Mouse (Mus musculus) limb, embryonic 15.5 days (tissue): ENCODE data around the gene Wdr19. TPM values are rescaled to one million over a fixed set of nuclear protein-coding genes. Genes with fewer than 3 reads are reported as not detected.

Experiments used
- ATAC-seq: fragments of 200-750 bp; cut with Nextera tagmentation; 2 replicates; pipeline ENCODE4 v1.8.0; 2017; ENCODE audit warnings: low read depth, moderate TSS enrichment; ENCODE audit not compliant: insufficient number of reproducible peaks, low FRiP score, low TSS enrichment
- H3K27ac ChIP-seq: fragments of 300-500 bp; sonication (generic); 2 replicates; pipeline ENCODE4 v1.5.1; 2015; ENCODE audit warnings: moderate library complexity, mild to moderate bottlenecking, inconsistent platforms
- H3K27me3 ChIP-seq: fragments of 300-500 bp; sonication (generic); 2 replicates; pipeline ENCODE4 v1.6.1; 2015; ENCODE audit warnings: inconsistent platforms
- H3K36me3 ChIP-seq: fragments of 300-500 bp; sonication (generic); 2 replicates; pipeline ENCODE4 v1.6.1; 2015; ENCODE audit warnings: inconsistent platforms
- H3K4me1 ChIP-seq: fragments of 300-500 bp; sonication (generic); 2 replicates; pipeline ENCODE4 v1.6.1; 2015; ENCODE audit warnings: inconsistent platforms
- H3K4me2 ChIP-seq: fragments of 300-500 bp; sonication (generic); 2 replicates; pipeline ENCODE4 v1.6.1; 2015; ENCODE audit warnings: mild to moderate bottlenecking, inconsistent platforms
- H3K4me3 ChIP-seq: fragments of 300-500 bp; sonication (generic); 2 replicates; pipeline ENCODE4 v1.5.1; 2015; ENCODE audit warnings: mild to moderate bottlenecking, inconsistent platforms
- H3K9ac ChIP-seq: fragments of 300-500 bp; sonication (generic); 2 replicates; pipeline ENCODE4 v1.6.1; 2015; ENCODE audit warnings: inconsistent platforms
- H3K9me3 ChIP-seq: fragments of 300-500 bp; sonication (generic); 2 replicates; pipeline ENCODE4 v1.6.1; 2016; ENCODE audit warnings: inconsistent platforms
- WGBS: fragments of 180-500 bp; shearing (Covaris S2); methylation state at CpG from one replicate; pipeline ENCODE4 v1.1.7; 2015; 5-methylcytosine and 5-hydroxymethylcytosine counted together
- polyA plus RNA-seq: library from polyadenylated mRNA; unstranded; fragments of >200 nt; fragmentation: Nextera tagmentation; extraction: Ambion mirVana; gene quantifications from 2 replicates; pipeline ENCODE4 v1.2.1, GENCODE M21; 2015

The Wdr19 gene
- polyA plus RNA-seq, 1 experiment from 2014 or later: 8.0 TPM

GRCm38 (mm10) chr5:65204726-65205125, 5.2 kb downstream of the Wdr19 start:
- H3K4me2 ChIP-seq: no peak overlapping the region
- H3K9ac ChIP-seq: no peak overlapping the region
- no peak overlapping the region for H3K27ac ChIP-seq
- H3K4me1 ChIP-seq: peaks cover 8% of the 10 kb centered on the region
- no peaks in the 10 kb centered on the region for H3K27me3 ChIP-seq
- WGBS: 85% methylated on average over 2 of the region's 2 CpGs
- 0 out of 2 replicates have a peak, but pooled peaks cover 3% of the 10 kb centered on the region for H3K36me3 ChIP-seq
- no peak overlapping the region for H3K4me3 ChIP-seq
- no peak for ATAC-seq
- no peaks in the 10 kb centered on the region for H3K9me3 ChIP-seq

- no peaks in the 10 kb centered on the region for H3K9me3 ChIP-seq
- H3K27ac ChIP-seq: no peak overlapping the region
- ATAC-seq: no peak
- H3K4me1 ChIP-seq: no peaks in the 10 kb centered on the region
- WGBS: 21% methylated on average over 7 of the region's 7 CpGs
- no peak overlapping the region for H3K9ac ChIP-seq
- no peak overlapping the region for H3K4me3 ChIP-seq
- H3K4me2 ChIP-seq: no peak overlapping the region
- no peaks in the 10 kb centered on the region for H3K27me3 ChIP-seq
- H3K36me3 ChIP-seq: no peaks in the 10 kb centered on the region
These were observed 13.8 kb downstream of the Wdr19 start for GRCm38 (mm10) chr5:65213321-65213720.

GRCm38 (mm10) chr5:65217305-65218269, 18.1 kb downstream of the Wdr19 start:
- no peak for ATAC-seq
- no peak overlapping the region for H3K4me3 ChIP-seq
- no peak overlapping the region for H3K27ac ChIP-seq
- WGBS: 85% methylated on average over 11 of the region's 11 CpGs
- no peak overlapping the region for H3K4me2 ChIP-seq
- no peaks in the 10 kb centered on the region for H3K36me3 ChIP-seq
- no peaks in the 10 kb centered on the region for H3K27me3 ChIP-seq
- no peak overlapping the region for H3K9ac ChIP-seq
- no peaks in the 10 kb centered on the region for H3K4me1 ChIP-seq
- H3K9me3 ChIP-seq: no peaks in the 10 kb centered on the region

GRCm38 (mm10) chr5:65221037-65221436, 21.5 kb downstream of the Wdr19 start:
- H3K27ac ChIP-seq: no peak overlapping the region
- ATAC-seq: no peak

GRCm38 (mm10) chr5:65224056-65224455, 24.6 kb downstream of the Wdr19 start:
- 92% methylated on average over 5 of the region's 5 CpGs for WGBS
- peaks cover 26% of the 10 kb centered on the region for H3K36me3 ChIP-seq
- H3K9me3 ChIP-seq: no peaks in the 10 kb centered on the region

More at GRCm38 (mm10) chr5:65221037-65221436, 21.5 kb downstream of the Wdr19 start:
- Histone ChIP-seq H3K9me3 (no peaks in the 10 kb centered on the region), H3K4me1 (no peaks in the 10 kb centered on the region), H3K9ac (no peak overlapping the region), H3K27me3 (no peaks in the 10 kb centered on the region), H3K36me3 (peaks cover 11% of the 10 kb centered on the region; the same call in 1 of the 2 replicates), H3K4me3 (no peak overlapping the region), H3K4me2 (no peak overlapping the region)
- 62% methylated on average over 7 of the region's 7 CpGs for WGBS

GRCm38 (mm10) chr5:65231289-65232003, 31.9 kb downstream of the Wdr19 start:
- no peak for ATAC-seq

More at GRCm38 (mm10) chr5:65224056-65224455, 24.6 kb downstream of the Wdr19 start:
- no peak overlapping the region for H3K27ac ChIP-seq
- no peaks in the 10 kb centered on the region for H3K4me1 ChIP-seq
- no peaks in the 10 kb centered on the region for H3K27me3 ChIP-seq
- H3K4me3 ChIP-seq: no peak overlapping the region
- H3K4me2 ChIP-seq: no peak overlapping the region
- no peak overlapping the region for H3K9ac ChIP-seq
- no peak for ATAC-seq

GRCm38 (mm10) chr5:65242740-65243139, 43.2 kb downstream of the Wdr19 start:
- ATAC-seq: no peak

More at GRCm38 (mm10) chr5:65231289-65232003, 31.9 kb downstream of the Wdr19 start:
- H3K4me2 ChIP-seq: no peak overlapping the region
- no peak overlapping the region for H3K9ac ChIP-seq
- H3K4me3 ChIP-seq: no peak overlapping the region
- WGBS: 54% methylated on average over 12 of the region's 12 CpGs
- no peak overlapping the region for H3K27ac ChIP-seq
- H3K27me3 ChIP-seq: no peaks in the 10 kb centered on the region
- H3K4me1 ChIP-seq: no peaks in the 10 kb centered on the region
- H3K36me3 ChIP-seq: peaks cover 29% of the 10 kb centered on the region
- H3K9me3 ChIP-seq: no peaks in the 10 kb centered on the region

DNA sequence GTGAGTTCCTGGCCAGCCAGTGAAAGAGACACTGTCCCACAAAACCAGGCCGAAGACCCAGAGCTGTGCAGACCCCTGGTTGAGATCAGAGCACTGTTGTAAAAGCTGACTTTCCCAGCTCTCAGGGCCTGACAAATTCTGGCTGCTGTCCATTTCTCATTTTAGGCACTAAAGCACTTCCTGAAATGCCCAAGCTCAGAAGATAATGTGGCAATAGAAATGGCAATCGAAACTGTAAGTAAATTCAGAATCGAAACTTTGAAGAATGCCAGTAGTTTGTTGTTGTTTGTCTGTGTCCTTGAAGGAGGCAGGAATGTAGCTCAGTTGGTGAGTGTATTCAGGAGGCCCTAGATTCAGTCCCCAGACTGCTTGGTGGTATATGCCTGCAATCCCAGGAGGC, 47.8 kb downstream of the Wdr19 start:
- peaks cover 31% of the 10 kb centered on the region; the same call in 1 of the 2 replicates for H3K36me3 ChIP-seq
- WGBS: 72% methylated on average over 3 of the region's 3 CpGs
- H3K9ac ChIP-seq: no peak overlapping the region
- no peaks in the 10 kb centered on the region for H3K27me3 ChIP-seq
- no peak for ATAC-seq
- no peak overlapping the region for H3K4me3 ChIP-seq
- H3K27ac ChIP-seq: no peak overlapping the region
- no peaks in the 10 kb centered on the region for H3K9me3 ChIP-seq
- H3K4me1 ChIP-seq: no peaks in the 10 kb centered on the region
- H3K4me2 ChIP-seq: no peak overlapping the region

More at GRCm38 (mm10) chr5:65242740-65243139, 43.2 kb downstream of the Wdr19 start:
- H3K9ac ChIP-seq: no peak overlapping the region
- no peak overlapping the region for H3K27ac ChIP-seq
- H3K4me2 ChIP-seq: no peak overlapping the region
- peaks cover 22% of the 10 kb centered on the region; the same call in 1 of the 2 replicates for H3K36me3 ChIP-seq
- H3K27me3 ChIP-seq: no peaks in the 10 kb centered on the region
- WGBS: 49% methylated on average over 5 of the region's 5 CpGs
- no peaks in the 10 kb centered on the region for H3K4me1 ChIP-seq
- H3K9me3 ChIP-seq: no peaks in the 10 kb centered on the region
- H3K4me3 ChIP-seq: no peak overlapping the region

DNA sequence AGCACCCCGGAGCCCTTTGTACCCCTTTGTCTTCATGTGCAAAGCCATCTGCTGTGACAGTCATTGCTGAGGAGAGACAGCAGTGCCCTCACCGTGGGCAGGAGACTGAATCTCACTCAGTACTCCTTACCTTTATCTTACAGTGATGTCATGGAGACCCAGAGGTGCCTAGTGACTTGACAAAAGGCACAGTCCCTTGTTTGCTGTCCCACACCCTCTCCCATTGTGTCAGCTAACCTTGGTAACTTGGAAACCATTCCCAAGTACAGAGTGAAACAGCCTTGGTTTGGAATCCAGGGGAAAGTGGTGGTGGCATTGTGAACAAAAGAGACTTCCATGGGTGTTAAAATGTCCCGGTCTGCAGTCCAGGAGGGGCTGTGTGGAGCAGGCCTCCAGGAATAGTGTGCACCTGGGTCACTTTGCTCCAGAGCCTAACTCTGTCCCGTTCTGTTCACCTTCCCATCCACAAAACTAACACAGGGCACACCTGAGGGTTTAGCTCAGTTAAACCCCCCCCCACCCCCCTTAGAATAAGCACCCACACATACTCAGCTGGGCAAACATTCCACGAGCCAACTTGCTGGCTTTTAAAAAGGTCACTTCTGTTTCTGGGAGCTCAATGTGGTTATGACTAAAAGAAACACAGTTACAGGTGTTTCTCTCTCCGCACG, 50.8 kb downstream of the Wdr19 start:
- H3K9ac ChIP-seq: no peak overlapping the region
- H3K9me3 ChIP-seq: no peaks in the 10 kb centered on the region
- peaks cover 31% of the 10 kb centered on the region for H3K36me3 ChIP-seq
- no peak overlapping the region for H3K4me2 ChIP-seq
- ATAC-seq: no peak
- no peak overlapping the region for H3K27ac ChIP-seq
- no peaks in the 10 kb centered on the region for H3K4me1 ChIP-seq
- no peak overlapping the region for H3K4me3 ChIP-seq
- WGBS: 69% methylated on average over 7 of the region's 7 CpGs
- no peaks in the 10 kb centered on the region for H3K27me3 ChIP-seq

GRCm38 (mm10) chr5:65257910-65258505, 58.5 kb downstream of the Wdr19 start:
- H3K4me3 ChIP-seq: no peak overlapping the region
- no peaks in the 10 kb centered on the region for H3K27me3 ChIP-seq
- no peaks in the 10 kb centered on the region for H3K4me1 ChIP-seq
- H3K27ac ChIP-seq: no peak overlapping the region
- H3K4me2 ChIP-seq: no peak overlapping the region
- no peak overlapping the region for H3K9ac ChIP-seq
- peaks cover 58% of the 10 kb centered on the region for H3K36me3 ChIP-seq
- ATAC-seq: no peak
- H3K9me3 ChIP-seq: no peaks in the 10 kb centered on the region
- WGBS: 91% methylated on average over 14 of the region's 14 CpGs

- 89% methylated on average over 3 of the region's 3 CpGs for WGBS
- no peak overlapping the region for H3K9ac ChIP-seq
- ATAC-seq: no peak
- H3K9me3 ChIP-seq: no peaks in the 10 kb centered on the region
- H3K4me1 ChIP-seq: no peaks in the 10 kb centered on the region
- no peak overlapping the region for H3K4me2 ChIP-seq
- H3K36me3 ChIP-seq: peaks cover 80% of the 10 kb centered on the region
- H3K27ac ChIP-seq: no peak overlapping the region
- H3K4me3 ChIP-seq: no peak overlapping the region
- H3K27me3 ChIP-seq: no peaks in the 10 kb centered on the region
These were observed 74.5 kb downstream of the Wdr19 start for GRCm38 (mm10) chr5:65273966-65274365.
